Mouse (Mus musculus) adrenal gland, adult (tissue): ENCODE measurements at regions not wholly inside any gene's neighbourhood (a gene's known extent, or its start where the extent isn't known, plus 50 kb on each side); places are given as distances from the start of the nearest gene placed in this dataset.
A peak's percentile ranks its signal among the peaks of the same experiment; 100 is the strongest.

Experiments used
- DNase-seq, 2 experiments: peaks; one replicate each; pipeline ENCODE4 v3.0.0; 2022 to 2023; ENCODE audit warnings: low spot score in 1 of 2; ENCODE audit not compliant: inconsistent age in 2 of 2

GRCm38 (mm10) chr3:52763660-52764059 lies 253.4 kb downstream of the Cog6 start:
- peak in 1 of 2 experiments; percentile 65 for DNase-seq

GRCm38 (mm10) chr3:52762549-52762948 lies 254.5 kb downstream of the Cog6 start:
- peak in 1 of 2 experiments; percentile 69 for DNase-seq

- DNase-seq = no peak
Measured at GRCm38 (mm10) chr3:52759846-52760245, 257.2 kb downstream of the Cog6 start.

- DNase-seq = peak; percentile 60 to 88
Measured at GRCm38 (mm10) chr3:52758561-52758960, 258.5 kb downstream of the Cog6 start.

- DNase-seq = no peak
Measured at GRCm38 (mm10) chr3:52756816-52757215, 260.2 kb downstream of the Cog6 start.

GRCm38 (mm10) chr3:52756006-52756405 lies 261.0 kb downstream of the Cog6 start:
- no peak for DNase-seq

GRCm38 (mm10) chr3:52754978-52755377 lies 262.1 kb downstream of the Cog6 start:
- peak; percentile 19 to 49 for DNase-seq

- peak in 1 of 2 experiments; percentile 70 for DNase-seq
Measured at GRCm38 (mm10) chr3:52754401-52754800, 262.6 kb downstream of the Cog6 start.

GRCm38 (mm10) chr3:52746917-52747316 lies 270.1 kb downstream of the Cog6 start:
- no peak for DNase-seq

- peak; percentile 38 to 61 for DNase-seq
Measured at GRCm38 (mm10) chr3:52744334-52744733, 272.7 kb downstream of the Cog6 start.

GRCm38 (mm10) chr3:52740466-52741026 lies 276.5 kb downstream of the Cog6 start:
- DNase-seq = no peak

- no peak for DNase-seq
Measured at GRCm38 (mm10) chr3:52739526-52739925, 277.5 kb downstream of the Cog6 start.

- DNase-seq = no peak
Measured at GRCm38 (mm10) chr3:52738386-52738785, 278.7 kb downstream of the Cog6 start.

- DNase-seq = no peak
Measured at GRCm38 (mm10) chr3:52735939-52736338, 281.1 kb downstream of the Cog6 start.

GRCm38 (mm10) chr3:52731941-52732340 lies 285.1 kb downstream of the Cog6 start:
- DNase-seq = no peak

- DNase-seq = no peak
Measured at GRCm38 (mm10) chr3:52731491-52731890, 285.5 kb downstream of the Cog6 start.

GRCm38 (mm10) chr3:52729731-52730130 lies 287.3 kb downstream of the Cog6 start:
- no peak for DNase-seq

- DNase-seq = no peak
Measured at GRCm38 (mm10) chr3:52728860-52729259, 288.2 kb downstream of the Cog6 start.

GRCm38 (mm10) chr3:52728426-52728825 lies 288.6 kb downstream of the Cog6 start:
- DNase-seq = no peak

- peak in 1 of 2 experiments; percentile 59 for DNase-seq
Measured at GRCm38 (mm10) chr3:52724354-52724753, 292.7 kb downstream of the Cog6 start.

GRCm38 (mm10) chr3:52722946-52723345 lies 294.1 kb downstream of the Cog6 start:
- DNase-seq = peak; percentile 67 to 80

GRCm38 (mm10) chr3:52719181-52719580 lies 297.9 kb downstream of the Cog6 start:
- DNase-seq = no peak

GRCm38 (mm10) chr3:52717324-52717723 lies 299.7 kb downstream of the Cog6 start:
- DNase-seq = no peak
